Mouse (Mus musculus) hindbrain, embryonic 15.5 days (tissue): ENCODE data around the gene Nox1. TPM values are rescaled to one million over a fixed set of nuclear protein-coding genes. Genes with fewer than 3 reads are reported as not detected.
"Not testable (repeated sequence)": the region's sequence is repeated elsewhere in the genome, so short reads cannot be mapped to it uniquely, and the experiment has no call there.

Experiments
- ATAC-seq: fragments of 200-750 bp; cut with Nextera tagmentation; 2 replicates; pipeline ENCODE4 v1.8.0; 2017; ENCODE audit warnings: low read depth, moderate number of reproducible peaks, moderate TSS enrichment; ENCODE audit not compliant: low FRiP score
- H3K27ac ChIP-seq: fragments of 300-500 bp; sonication (generic); replicated peaks from 2 replicates; pipeline ENCODE4 v1.5.1; 2015; ENCODE audit warnings: mild to moderate bottlenecking, inconsistent platforms
- H3K27me3 ChIP-seq: fragments of 300-500 bp; sonication (generic); 2 replicates; pipeline ENCODE4 v1.6.1; 2015; ENCODE audit warnings: control low read depth, inconsistent platforms
- H3K36me3 ChIP-seq: fragments of 300-500 bp; sonication (generic); 2 replicates; pipeline ENCODE4 v1.6.1; 2015; ENCODE audit warnings: control low read depth, inconsistent platforms
- H3K4me1 ChIP-seq: fragments of 300-500 bp; sonication (generic); replicated peaks from 2 replicates; pipeline ENCODE4 v1.6.1; 2015; ENCODE audit warnings: control low read depth, inconsistent platforms
- H3K4me2 ChIP-seq: fragments of 300-500 bp; sonication (generic); 2 replicates; pipeline ENCODE4 v1.6.1; 2015; ENCODE audit warnings: moderate library complexity, mild to moderate bottlenecking, inconsistent platforms
- H3K4me3 ChIP-seq: fragments of 300-500 bp; sonication (generic); 2 replicates; pipeline ENCODE4 v1.5.1; 2015; ENCODE audit warnings: mild to moderate bottlenecking, inconsistent platforms
- H3K9ac ChIP-seq: fragments of 300-500 bp; sonication (generic); 2 replicates; pipeline ENCODE4 v1.6.1; 2015; ENCODE audit warnings: inconsistent platforms
- H3K9me3 ChIP-seq: fragments of 300-500 bp; sonication (generic); 2 replicates; pipeline ENCODE4 v1.6.1; 2016; ENCODE audit warnings: control low read depth, inconsistent platforms
- WGBS: fragments of 180-500 bp; shearing (Covaris S2); methylation state at CpG from one replicate; pipeline ENCODE4 v1.1.7; 2015; 5-methylcytosine and 5-hydroxymethylcytosine counted together
- polyA plus RNA-seq: library from polyadenylated mRNA; unstranded; fragments of >200 nt; fragmentation: Nextera tagmentation; extraction: Ambion mirVana; gene quantifications from 2 replicates; pipeline ENCODE4 v1.2.1, GENCODE M21; 2015

The Nox1 gene
- polyA plus RNA-seq, result not detected in 2 replicates

GRCm38 (mm10) chrX:134221856-134222255 lies at the start of gene Nox1:
Gene Nox1, minus strand, starts transcription at chrX:134221956.
- no peaks in the 10 kb centered on the region for H3K4me1 ChIP-seq
- ATAC-seq, result no peak
- H3K27me3 ChIP-seq, result no peaks in the 10 kb centered on the region
- H3K4me2 ChIP-seq, result no peak within 1 kb of the TSS
- no peak within 1 kb of the TSS for H3K27ac ChIP-seq
- no peaks in the 10 kb centered on the region for H3K36me3 ChIP-seq
- H3K9ac ChIP-seq, result no peak within 1 kb of the TSS
- H3K9me3 ChIP-seq, result no peaks in the 10 kb centered on the region
- 78% methylated on average over 4 of the region's 4 CpGs for WGBS
- H3K4me3 ChIP-seq, result no peak within 1 kb of the TSS

- WGBS, result 56% methylated on average over 11 of the region's 11 CpGs
- Histone ChIP-seq H3K4me3 (no peak overlapping the region), H3K9me3 (no peaks in the 10 kb centered on the region), H3K9ac (no peak overlapping the region), H3K4me2 (0 out of 2 replicates have a peak overlapping the region, but pooled peaks have one; percentile 15), H3K27me3 (no peaks in the 10 kb centered on the region), H3K27ac (no peak overlapping the region), H3K36me3 (no peaks in the 10 kb centered on the region), H3K4me1 (no peaks in the 10 kb centered on the region)
- 0 out of 2 replicates have a peak, but pooled peaks have one; percentile 34 for ATAC-seq
These were observed 40.4 kb upstream of the Nox1 start for GRCm38 (mm10) chrX:134262129-134262528.

- Histone ChIP-seq H3K4me3 (no peak overlapping the region), H3K9ac (no peak overlapping the region), H3K4me1 (no peaks in the 10 kb centered on the region), H3K9me3 (no peaks in the 10 kb centered on the region), H3K4me2 (no peak overlapping the region), H3K27me3 (no peaks in the 10 kb centered on the region), H3K27ac (no peak overlapping the region), H3K36me3 (no peaks in the 10 kb centered on the region)
- no peak for ATAC-seq
- 50% methylated on average over 5 of the region's 5 CpGs for WGBS
These were observed 39.4 kb upstream of the Nox1 start for GRCm38 (mm10) chrX:134261191-134261590.

- 51% methylated on average over 2 of the region's 2 CpGs for WGBS
- Histone ChIP-seq H3K4me2 (no peak overlapping the region), H3K4me1 (no peaks in the 10 kb centered on the region), H3K27me3 (no peaks in the 10 kb centered on the region), H3K9me3 (no peaks in the 10 kb centered on the region), H3K9ac (no peak overlapping the region), H3K4me3 (no peak overlapping the region), H3K36me3 (no peaks in the 10 kb centered on the region), H3K27ac (no peak overlapping the region)
- ATAC-seq, result no peak
These were observed 26.4 kb upstream of the Nox1 start for GRCm38 (mm10) chrX:134248202-134248601.

GRCm38 (mm10) chrX:134245946-134246345 lies 24.2 kb upstream of the Nox1 start:
- WGBS, result 89% methylated on average over 10 of the region's 10 CpGs
- Histone ChIP-seq H3K9ac (no peak overlapping the region), H3K27ac (no peak overlapping the region), H3K4me3 (no peak overlapping the region), H3K4me1 (no peaks in the 10 kb centered on the region), H3K36me3 (no peaks in the 10 kb centered on the region), H3K4me2 (no peak overlapping the region), H3K9me3 (no peaks in the 10 kb centered on the region), H3K27me3 (no peaks in the 10 kb centered on the region)
- no peak for ATAC-seq

- no peak overlapping the region for H3K4me3 ChIP-seq
- H3K9ac ChIP-seq, result no peak overlapping the region
- 94% methylated on average over 10 of the region's 10 CpGs for WGBS
- no peak overlapping the region for H3K27ac ChIP-seq
- no peaks in the 10 kb centered on the region for H3K4me1 ChIP-seq
- no peaks in the 10 kb centered on the region for H3K27me3 ChIP-seq
- H3K4me2 ChIP-seq, result no peak overlapping the region
- H3K36me3 ChIP-seq, result no peaks in the 10 kb centered on the region
- no peaks in the 10 kb centered on the region for H3K9me3 ChIP-seq
- ATAC-seq, result no peak
These were observed 16.5 kb upstream of the Nox1 start for GRCm38 (mm10) chrX:134238266-134238665.

- no peak overlapping the region for H3K27ac ChIP-seq
- H3K27me3 ChIP-seq, result no peaks in the 10 kb centered on the region
- 87% methylated on average over 1 of the region's 1 CpGs for WGBS
- no peak overlapping the region for H3K4me3 ChIP-seq
- no peak overlapping the region for H3K9ac ChIP-seq
- no peak for ATAC-seq
- H3K36me3 ChIP-seq, result no peaks in the 10 kb centered on the region
- H3K9me3 ChIP-seq, result no peaks in the 10 kb centered on the region
- no peaks in the 10 kb centered on the region for H3K4me1 ChIP-seq
- H3K4me2 ChIP-seq, result no peak overlapping the region
These were observed 11.3 kb upstream of the Nox1 start for GRCm38 (mm10) chrX:134233048-134233447.

- no peak overlapping the region for H3K27ac ChIP-seq
- H3K36me3 ChIP-seq, result no peaks in the 10 kb centered on the region
- H3K9me3 ChIP-seq, result no peaks in the 10 kb centered on the region
- no peak overlapping the region for H3K4me2 ChIP-seq
- no peak for ATAC-seq
- H3K4me3 ChIP-seq, result no peak overlapping the region
- H3K9ac ChIP-seq, result no peak overlapping the region
- H3K27me3 ChIP-seq, result no peaks in the 10 kb centered on the region
- 83% methylated on average over 3 of the region's 3 CpGs for whole genome bisulfite sequencing
- no peaks in the 10 kb centered on the region for H3K4me1 ChIP-seq
These were observed 1.1 kb downstream of the Nox1 start for GRCm38 (mm10) chrX:134220618-134221017.

- Histone ChIP-seq H3K27me3 (no peaks in the 10 kb centered on the region), H3K4me1 (no peaks in the 10 kb centered on the region), H3K9ac (no peak overlapping the region), H3K4me2 (no peak overlapping the region), H3K36me3 (no peaks in the 10 kb centered on the region), H3K4me3 (no peak overlapping the region), H3K27ac (no peak overlapping the region), H3K9me3 (no peaks in the 10 kb centered on the region)
- ATAC-seq, result no peak
- WGBS, result 57% methylated on average over 4 of the region's 4 CpGs
These were observed 3.6 kb downstream of the Nox1 start for GRCm38 (mm10) chrX:134218161-134218560.

- no peak overlapping the region for H3K9ac ChIP-seq
- WGBS, result 63% methylated on average over 7 of the region's 7 CpGs
- ATAC-seq, result no peak
- no peaks in the 10 kb centered on the region for H3K4me1 ChIP-seq
- no peak overlapping the region for H3K4me2 ChIP-seq
- H3K27me3 ChIP-seq, result no peaks in the 10 kb centered on the region
- no peak overlapping the region for H3K4me3 ChIP-seq
- no peak overlapping the region for H3K27ac ChIP-seq
- H3K9me3 ChIP-seq, result no peaks in the 10 kb centered on the region
- no peaks in the 10 kb centered on the region for H3K36me3 ChIP-seq
These were observed 10.6 kb downstream of the Nox1 start for GRCm38 (mm10) chrX:134211151-134211642.

- Histone ChIP-seq H3K4me1 (no peaks in the 10 kb centered on the region), H3K4me2 (no peak overlapping the region), H3K27ac (no peak overlapping the region), H3K4me3 (no peak overlapping the region), H3K36me3 (no peaks in the 10 kb centered on the region), H3K9ac (no peak overlapping the region), H3K27me3 (no peaks in the 10 kb centered on the region), H3K9me3 (no peaks in the 10 kb centered on the region)
- 85% methylated on average over 2 of the region's 2 CpGs for WGBS
- no peak for ATAC-seq
These were observed 13.3 kb downstream of the Nox1 start for GRCm38 (mm10) chrX:134208491-134208890.

- H3K4me1 ChIP-seq, ATAC-seq, H3K36me3 ChIP-seq, H3K9me3 ChIP-seq, H3K9ac ChIP-seq, H3K27me3 ChIP-seq, H3K27ac ChIP-seq, H3K4me3 ChIP-seq, H3K4me2 ChIP-seq: not testable (repeated sequence)
- 97% methylated on average over 9 of the region's 9 CpGs for WGBS
These were observed 34.6 kb downstream of the Nox1 start, which contains the start of gene Arl13a for GRCm38 (mm10) chrX:134187201-134187600. Gene Arl13a, plus strand, starts transcription at chrX:134187501.

- 93% methylated on average over 1 of the region's 1 CpGs for WGBS
- no peaks in the 10 kb centered on the region for H3K4me1 ChIP-seq
- no peak overlapping the region for H3K9ac ChIP-seq
- H3K4me3 ChIP-seq, result no peak overlapping the region
- H3K4me2 ChIP-seq, result no peak overlapping the region
- H3K27me3 ChIP-seq, result no peaks in the 10 kb centered on the region
- H3K36me3 ChIP-seq, result no peaks in the 10 kb centered on the region
- H3K9me3 ChIP-seq, result no peaks in the 10 kb centered on the region
- no peak for ATAC-seq
- no peak overlapping the region for H3K27ac ChIP-seq
These were observed 47.1 kb downstream of the Nox1 start for GRCm38 (mm10) chrX:134174699-134175098.
